Mouse (Mus musculus) ES-Bruce4 (cell line): Measurements from ENCODE around the gene Tamm41.

Experiments
- CTCF ChIP-seq: IDR thresholded peaks from one replicate; pipeline ENCODE4 v1.8.1; 2011; ENCODE audit warnings: low read depth, low read length
- POLR2A ChIP-seq: IDR thresholded peaks from one replicate; pipeline ENCODE4 v1.8.1; 2011; ENCODE audit warnings: low read length; ENCODE audit not compliant: insufficient read depth

GRCm38 (mm10) chr6:115022876-115023275, 14.8 kb downstream of the Tamm41 start:
- TF ChIP-seq CTCF: no peak
- TF ChIP-seq POLR2A: no peak
